Mouse (Mus musculus): ENCODE measurements around the gene Ip6k1. TPM values are rescaled to one million over a fixed set of nuclear protein-coding genes. Genes with fewer than 3 reads are reported as not detected.

Ip6k1 gene
- total RNA-seq, 2 experiments from 2014 or later = 62.5 to 71.1 TPM

- no peak for ATAC-seq (replicated peaks; ENCODE audit: low FRiP score, poor library complexity, severe bottlenecking)
Measured at GRCm38 (mm10) chr9:108017127-108017526, 14.8 kb downstream of the Ip6k1 start.

GRCm38 (mm10) chr9:108020741-108021140, 18.4 kb downstream of the Ip6k1 start:
- ATAC-seq (replicated peaks; ENCODE audit: low FRiP score, poor library complexity, severe bottlenecking) = no peak

- ATAC-seq (replicated peaks; ENCODE audit: low FRiP score, poor library complexity, severe bottlenecking) = no peak
Measured at GRCm38 (mm10) chr9:108023216-108023615, 20.9 kb downstream of the Ip6k1 start.

- no peak for ATAC-seq (replicated peaks; ENCODE audit: low FRiP score, poor library complexity, severe bottlenecking)
Measured at GRCm38 (mm10) chr9:108026584-108026983, 24.3 kb downstream of the Ip6k1 start.

- ATAC-seq (replicated peaks; ENCODE audit: low FRiP score, poor library complexity, severe bottlenecking) = no peak
Measured at GRCm38 (mm10) chr9:108027867-108028266, 25.6 kb downstream of the Ip6k1 start.

- ATAC-seq (replicated peaks; ENCODE audit: low FRiP score, poor library complexity, severe bottlenecking) = no peak
Measured at GRCm38 (mm10) chr9:108032126-108032525, 29.8 kb downstream of the Ip6k1 start.

- ATAC-seq (replicated peaks; ENCODE audit: low FRiP score, poor library complexity, severe bottlenecking) = no peak
Measured at GRCm38 (mm10) chr9:108035331-108036156, 33.2 kb downstream of the Ip6k1 start.

- ATAC-seq (replicated peaks; ENCODE audit: low FRiP score, poor library complexity, severe bottlenecking) = no peak
Measured at GRCm38 (mm10) chr9:108044751-108045492, 42.6 kb downstream of the Ip6k1 start.

- ATAC-seq (replicated peaks; ENCODE audit: low FRiP score, poor library complexity, severe bottlenecking) = no peak
Measured at GRCm38 (mm10) chr9:108046582-108046981, 44.3 kb downstream of the Ip6k1 start.

GRCm38 (mm10) chr9:108047601-108048565, 45.6 kb downstream of the Ip6k1 start:
- ATAC-seq (replicated peaks; ENCODE audit: low FRiP score, poor library complexity, severe bottlenecking) = no peak

GRCm38 (mm10) chr9:108048566-108048955, 46.3 kb downstream of the Ip6k1 start:
- ATAC-seq (replicated peaks; ENCODE audit: low FRiP score, poor library complexity, severe bottlenecking) = no peak

- peak; percentile 75 for ATAC-seq (replicated peaks; ENCODE audit: low FRiP score, poor library complexity, severe bottlenecking)
Measured at GRCm38 (mm10) chr9:108049016-108049455, 46.7 kb downstream of the Ip6k1 start, which contains the start of gene Gmppb. Gene Gmppb (plus strand): TSS chr9:108049242.

GRCm38 (mm10) chr9:108049561-108050251, 47.4 kb downstream of the Ip6k1 start:
- ATAC-seq (replicated peaks; ENCODE audit: low FRiP score, poor library complexity, severe bottlenecking) = no peak

GRCm38 (mm10) chr9:108051184-108051930, 49.1 kb downstream of the Ip6k1 start:
- ATAC-seq (replicated peaks; ENCODE audit: low FRiP score, poor library complexity, severe bottlenecking) = no peak

- ATAC-seq (replicated peaks; ENCODE audit: low FRiP score, poor library complexity, severe bottlenecking) = no peak
Measured at GRCm38 (mm10) chr9:108051931-108052220, 49.6 kb downstream of the Ip6k1 start.

- ATAC-seq (replicated peaks; ENCODE audit: low FRiP score, poor library complexity, severe bottlenecking) = no peak
Measured at GRCm38 (mm10) chr9:108052411-108052810, 50.1 kb downstream of the Ip6k1 start.

GRCm38 (mm10) chr9:108052885-108053664, 50.8 kb downstream of the Ip6k1 start, which contains the start of gene Amigo3:
Gene Amigo3 (plus strand): TSS chr9:108053159.
- peak; percentile 63 for ATAC-seq (replicated peaks; ENCODE audit: low FRiP score, poor library complexity, severe bottlenecking)

- ATAC-seq (replicated peaks; ENCODE audit: low FRiP score, poor library complexity, severe bottlenecking) = no peak
Measured at GRCm38 (mm10) chr9:108053665-108054225, 51.4 kb downstream of the Ip6k1 start.

All from erythroid progenitor cell, adult 5-6 weeks (primary cell).